Mouse (Mus musculus) forebrain, embryonic 15.5 days (tissue): ENCODE measurements around the gene Rsrp1. TPM values are rescaled to one million over a fixed set of nuclear protein-coding genes. Genes with fewer than 3 reads are reported as not detected.

Experiments
- polyA plus RNA-seq: library from polyadenylated mRNA; unstranded; fragments of >200 nt; fragmentation: Nextera tagmentation; extraction: Ambion mirVana; gene quantifications from 2 replicates; pipeline ENCODE4 v1.2.1, GENCODE M21; 2015

Rsrp1 gene
- polyA plus RNA-seq, 1 experiment from 2014 or later = 574 TPM

Other genes starting within 250 kb of the Rsrp1 start
- gene Man1c1, start 219.3 kb upstream of the Rsrp1 start, polyA plus RNA-seq = 2.5 and 2.6 TPM in 2 replicates
- gene Ldlrap1, start 155.6 kb upstream of the Rsrp1 start, polyA plus RNA-seq = 1.9 and 2.8 TPM in 2 replicates
- gene Maco1, start 70.2 kb upstream of the Rsrp1 start, polyA plus RNA-seq = 111 and 112 TPM in 2 replicates
- 0.41 and 0.47 TPM in 2 replicates for gene Rhd, start 59.1 kb upstream of the Rsrp1 start, polyA plus RNA-seq
- 193 and 194 TPM in 2 replicates for gene Tmem50a, start 8.6 kb upstream of the Rsrp1 start, polyA plus RNA-seq
- 75.1 and 77.3 TPM in 2 replicates for gene Syf2, start 7.3 kb downstream of the Rsrp1 start, polyA plus RNA-seq
- not detected in 2 replicates for gene Runx3, start 197.1 kb downstream of the Rsrp1 start, polyA plus RNA-seq